Mouse (Mus musculus) forebrain, embryonic 14.5 days (tissue): ENCODE results near the gene Pf4. TPM values are rescaled to one million over a fixed set of nuclear protein-coding genes. Genes with fewer than 3 reads are reported as not detected.

Source experiments
- ATAC-seq: fragments of 200-750 bp; cut with Nextera tagmentation; 2 replicates; pipeline ENCODE4 v1.8.0; 2017; ENCODE audit warnings: mild to moderate bottlenecking, moderate library complexity
- DNase-seq: peaks from one replicate; pipeline ENCODE4 v3.0.0-alpha.2; 2015; ENCODE audit warnings: low spot score
- H3K27ac ChIP-seq: fragments of 300-500 bp; sonication (generic); 2 replicates; pipeline ENCODE4 v1.5.1; 2014; ENCODE audit warnings: low read depth, mild to moderate bottlenecking, control low read depth, low read length, moderate library complexity
- H3K27me3 ChIP-seq: fragments of 300-500 bp; sonication (generic); replicated peaks from 2 replicates; pipeline ENCODE4 v1.6.1; 2014; ENCODE audit warnings: low read length, control low read depth, mixed read lengths; ENCODE audit not compliant: control insufficient read depth, insufficient read depth
- H3K36me3 ChIP-seq: fragments of 300-500 bp; sonication (generic); 2 replicates; pipeline ENCODE4 v1.6.1; 2014; ENCODE audit warnings: low read length, control low read depth; ENCODE audit not compliant: control insufficient read depth, insufficient read depth
- H3K4me1 ChIP-seq: fragments of 300-500 bp; sonication (generic); 2 replicates; pipeline ENCODE4 v1.6.1; 2014; ENCODE audit warnings: antibody characterized with exemption, low read length, control low read depth; ENCODE audit not compliant: control insufficient read depth, insufficient read depth
- H3K4me2 ChIP-seq: fragments of 300-500 bp; sonication (generic); 2 replicates; pipeline ENCODE4 v1.6.1; 2014; ENCODE audit warnings: mild to moderate bottlenecking, control low read depth, low read length
- H3K4me3 ChIP-seq: fragments of 300-500 bp; sonication (generic); 2 replicates; pipeline ENCODE4 v1.5.1; 2014; ENCODE audit warnings: low read depth, low read length, control low read depth
- H3K9ac ChIP-seq: fragments of 300-500 bp; sonication (generic); 2 replicates; pipeline ENCODE4 v1.6.1; 2014; ENCODE audit warnings: mild to moderate bottlenecking, low read length, control low read depth, moderate library complexity
- H3K9me3 ChIP-seq: fragments of 300-500 bp; sonication (generic); replicated peaks from 2 replicates; pipeline ENCODE4 v1.6.1; 2016; ENCODE audit warnings: low read length, control low read depth, mixed read lengths; ENCODE audit not compliant: control insufficient read depth
- WGBS: fragments of 180-500 bp; shearing (Covaris S2); extraction: QIAGEN DNeasy Blood & Tissue Kit; methylation state at CpG from one replicate; pipeline ENCODE4 v1.1.7; 2014; 5-methylcytosine and 5-hydroxymethylcytosine counted together
- polyA plus RNA-seq: library from polyadenylated mRNA; unstranded; fragments of >200 nt; fragmentation: Nextera tagmentation; extraction: Ambion mirVana; gene quantifications from 2 replicates; pipeline ENCODE4 v1.2.1, GENCODE M21; 2014

Gene Pf4
- 41.7 and 49.1 TPM in 2 replicates for polyA plus RNA-seq

DNA sequence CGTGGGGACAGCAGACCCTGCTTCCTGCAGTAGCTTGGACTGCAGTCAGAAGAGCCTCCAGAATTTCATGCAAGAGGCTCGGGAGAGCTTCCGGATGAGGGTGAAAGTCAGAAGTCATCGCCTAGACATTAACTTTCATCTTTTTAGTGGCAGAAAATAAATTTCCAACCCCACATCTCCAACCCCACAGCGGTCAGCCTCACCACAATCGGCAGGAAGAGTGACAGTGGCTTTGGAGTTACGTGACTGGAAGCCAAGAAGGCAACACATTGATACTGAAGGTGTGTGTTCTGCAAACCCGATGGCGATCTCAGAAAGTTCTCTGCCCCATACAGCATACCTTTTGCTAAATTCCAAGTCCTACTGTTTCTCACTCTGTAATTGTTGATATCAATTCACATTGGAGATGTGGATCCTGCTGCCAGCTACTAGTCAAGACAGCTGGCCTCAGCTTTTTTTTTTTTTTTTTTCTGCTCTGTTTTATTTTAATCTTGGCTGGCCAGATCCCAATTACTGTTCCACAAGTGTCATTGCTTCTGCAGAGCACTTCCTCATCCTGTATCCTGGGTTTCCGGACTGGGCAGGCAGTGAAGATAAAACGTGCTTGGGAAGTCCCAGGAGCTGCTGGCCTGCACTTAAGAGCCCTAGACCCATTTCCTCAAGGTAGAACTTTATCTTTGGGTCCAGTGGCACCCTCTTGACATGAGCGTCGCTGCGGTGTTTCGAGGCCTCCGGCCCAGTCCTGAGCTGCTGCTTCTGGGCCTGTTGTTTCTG is at the start of gene Pf4:
Gene Pf4 (plus strand): TSS at position 556 of the 774 bp plus-strand sequence.
- ATAC-seq (no peak), DNase-seq (no peak)
- H3K27ac ChIP-seq: no peak within 1 kb of the TSS
- no peaks in the 10 kb centered on the region for H3K36me3 ChIP-seq
- no peaks in the 10 kb centered on the region for H3K4me1 ChIP-seq
- no peaks in the 10 kb centered on the region for H3K27me3 ChIP-seq
- no peaks in the 10 kb centered on the region for H3K9me3 ChIP-seq
- H3K9ac ChIP-seq: no peak within 1 kb of the TSS
- H3K4me2 ChIP-seq: no peak within 1 kb of the TSS
- WGBS: 90% methylated on average over 16 of the region's 16 CpGs
- no peak within 1 kb of the TSS for H3K4me3 ChIP-seq

DNA sequence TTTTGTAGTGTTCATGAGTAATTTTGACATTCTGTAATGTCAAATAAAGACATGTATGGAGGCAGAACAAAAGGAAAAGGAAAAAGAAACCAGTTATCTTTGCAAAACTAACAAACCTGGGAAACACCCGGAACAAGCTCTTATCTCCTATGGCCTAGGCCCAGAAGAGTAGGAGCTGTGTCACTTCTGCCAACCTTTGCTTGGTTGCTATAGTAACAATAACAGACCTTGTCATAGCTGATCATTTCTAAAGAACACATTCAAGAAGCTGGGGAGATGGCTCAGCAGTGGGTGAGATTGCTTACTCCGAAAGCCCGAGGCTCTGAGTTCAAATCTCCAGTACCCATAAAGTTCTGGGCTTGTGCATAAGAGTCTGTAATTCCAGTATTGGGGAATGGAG is 49.6 kb upstream of the Pf4 start:
- Histone ChIP-seq H3K27me3 (no peaks in the 10 kb centered on the region), H3K9ac (no peak overlapping the region), H3K27ac (no peak overlapping the region), H3K4me2 (no peak overlapping the region), H3K36me3 (no peaks in the 10 kb centered on the region), H3K4me3 (no peak overlapping the region), H3K4me1 (no peaks in the 10 kb centered on the region), H3K9me3 (no peaks in the 10 kb centered on the region)
- DNase-seq (no peak), ATAC-seq (no peak)
- 91% methylated on average over 3 of the region's 3 CpGs for WGBS

DNA sequence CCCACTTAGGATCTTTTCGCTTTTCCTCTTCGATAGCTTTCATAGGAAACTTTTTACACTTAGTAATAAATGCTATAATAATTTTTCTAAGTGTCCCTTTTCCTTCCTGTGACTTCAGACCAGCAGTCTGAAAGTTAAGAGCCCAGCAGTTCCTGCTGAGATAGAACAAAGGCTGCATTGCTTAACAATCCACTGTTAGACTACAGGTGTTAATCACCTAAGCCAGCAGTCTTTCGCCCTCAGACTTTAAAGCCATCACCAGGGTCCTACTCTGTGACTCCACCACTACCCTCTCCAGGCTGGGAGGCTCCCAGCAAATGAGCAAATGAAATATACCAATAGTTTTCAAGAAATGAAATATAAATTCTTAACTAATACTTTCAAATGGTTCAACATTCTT is 44.0 kb upstream of the Pf4 start:
- Histone ChIP-seq H3K4me2 (no peak overlapping the region), H3K27ac (no peak overlapping the region), H3K4me3 (no peak overlapping the region), H3K27me3 (no peaks in the 10 kb centered on the region), H3K9ac (no peak overlapping the region), H3K4me1 (no peaks in the 10 kb centered on the region), H3K36me3 (no peaks in the 10 kb centered on the region), H3K9me3 (no peaks in the 10 kb centered on the region)
- WGBS: 79% methylated on average over 3 of the region's 3 CpGs
- DNase-seq: no peak
- ATAC-seq: no peak

DNA sequence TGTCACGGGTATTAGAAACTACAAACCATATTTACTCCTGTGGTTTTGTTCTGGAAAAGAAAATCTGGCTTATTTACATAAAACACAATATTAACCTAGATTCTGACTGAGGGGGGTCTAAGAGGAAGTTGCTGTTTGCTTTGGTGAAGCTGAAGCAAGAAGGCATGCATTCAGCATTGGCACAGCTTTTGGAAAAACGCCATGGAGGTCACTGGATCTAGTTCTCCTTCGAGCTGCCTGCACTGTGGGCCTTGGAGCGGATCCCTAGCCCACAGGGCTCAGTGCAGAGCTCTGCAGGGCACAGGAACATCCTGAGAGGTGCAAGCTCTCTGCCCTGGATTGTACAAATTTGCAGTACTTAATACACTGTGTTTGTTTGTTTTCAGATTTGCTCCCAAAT is 40.8 kb upstream of the Pf4 start:
- Histone ChIP-seq H3K9me3 (no peaks in the 10 kb centered on the region), H3K4me1 (no peaks in the 10 kb centered on the region), H3K27me3 (no peaks in the 10 kb centered on the region), H3K36me3 (no peaks in the 10 kb centered on the region), H3K9ac (no peak overlapping the region), H3K4me3 (no peak overlapping the region), H3K4me2 (no peak overlapping the region), H3K27ac (no peak overlapping the region)
- WGBS: 80% methylated on average over 4 of the region's 4 CpGs
- ATAC-seq: no peak
- no peak for DNase-seq

DNA sequence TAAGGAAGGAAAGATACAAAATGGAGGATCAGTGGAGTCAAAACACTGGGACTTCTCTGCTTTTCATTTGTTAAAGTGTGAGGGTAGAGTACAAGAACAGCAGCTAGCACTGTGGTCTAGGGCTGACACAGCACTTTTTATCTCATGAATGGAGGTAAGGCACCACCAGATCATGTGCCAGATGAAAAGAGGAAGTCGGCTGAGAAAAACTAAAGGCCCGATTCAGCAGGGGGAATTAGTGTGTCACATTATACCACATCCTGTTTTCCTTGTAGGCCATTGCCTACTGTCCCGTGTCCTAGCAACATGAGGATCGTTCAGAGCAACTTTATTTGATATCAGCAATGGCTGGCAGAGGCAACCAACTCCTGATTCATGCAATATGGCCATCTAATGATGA is 30.2 kb upstream of the Pf4 start:
- Histone ChIP-seq H3K36me3 (no peaks in the 10 kb centered on the region), H3K9ac (no peak overlapping the region), H3K4me3 (no peak overlapping the region), H3K27ac (no peak overlapping the region), H3K27me3 (no peaks in the 10 kb centered on the region), H3K9me3 (no peaks in the 10 kb centered on the region), H3K4me2 (no peak overlapping the region), H3K4me1 (no peaks in the 10 kb centered on the region)
- ATAC-seq (no peak), DNase-seq (no peak)
- 77% methylated on average over 4 of the region's 4 CpGs for WGBS

DNA sequence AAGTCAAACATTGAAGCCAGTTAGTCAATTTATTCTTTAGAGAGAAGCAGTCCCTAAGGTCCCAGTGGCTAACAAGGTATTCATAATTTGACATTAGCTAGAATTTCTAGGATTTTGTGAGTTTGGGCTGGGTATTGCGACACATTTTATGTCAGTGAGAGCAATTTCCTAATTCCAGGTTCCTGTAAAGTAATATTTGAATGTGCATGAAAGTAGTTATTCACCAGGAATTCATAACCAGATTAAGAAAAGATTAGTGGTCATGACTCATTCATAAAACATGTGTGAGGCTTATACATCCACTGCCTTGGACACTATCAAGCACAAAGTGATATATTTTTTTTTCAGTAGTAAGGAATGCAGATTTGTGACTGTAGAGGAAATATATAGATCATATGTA is 18.3 kb upstream of the Pf4 start:
- H3K27ac ChIP-seq: no peak overlapping the region
- DNase-seq: no peak
- ATAC-seq: no peak
- H3K9me3 ChIP-seq: no peaks in the 10 kb centered on the region
- no peak overlapping the region for H3K4me3 ChIP-seq
- WGBS: 93% methylated on average over 1 of the region's 1 CpGs
- H3K4me2 ChIP-seq: no peak overlapping the region
- peaks cover 6% of the 10 kb centered on the region; the same call in 1 of the 2 replicates for H3K4me1 ChIP-seq
- no peak overlapping the region for H3K9ac ChIP-seq
- H3K36me3 ChIP-seq: no peaks in the 10 kb centered on the region
- H3K27me3 ChIP-seq: peaks cover 2% of the 10 kb centered on the region; the same call in 1 of the 2 replicates

DNA sequence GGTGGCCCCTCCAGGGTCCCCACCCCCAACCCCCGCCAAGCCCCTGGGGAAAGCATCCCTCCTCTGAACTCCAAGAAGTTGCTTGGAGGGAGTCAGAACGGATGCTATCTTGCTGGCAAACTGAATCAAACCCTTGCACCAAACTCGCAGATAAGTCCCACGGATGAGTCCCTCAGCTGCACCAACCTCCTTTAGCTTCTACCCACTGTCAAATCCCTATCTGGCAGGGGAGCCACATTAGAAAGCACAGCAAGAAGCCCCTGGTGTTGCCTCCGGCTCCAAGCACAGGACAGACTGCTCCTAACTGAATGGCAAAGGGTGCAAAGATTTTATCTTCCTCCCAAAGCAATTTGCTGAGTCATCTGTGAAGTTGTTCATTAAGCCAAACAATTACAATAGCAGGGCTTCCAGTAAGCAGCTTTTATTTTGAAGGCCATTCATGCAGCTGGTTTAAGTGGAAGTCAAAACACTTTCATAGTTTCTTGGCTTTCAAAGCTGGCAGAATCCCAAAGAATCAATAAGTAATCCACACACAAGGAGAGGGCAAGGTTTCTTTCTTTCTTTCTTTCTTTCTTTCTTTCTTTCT is 14.1 kb upstream of the Pf4 start:
- no peak overlapping the region for H3K27ac ChIP-seq
- no peaks in the 10 kb centered on the region for H3K9me3 ChIP-seq
- peaks cover 12% of the 10 kb centered on the region; the same call in 1 of the 2 replicates for H3K27me3 ChIP-seq
- peaks cover 8% of the 10 kb centered on the region; the same call in 1 of the 2 replicates for H3K4me1 ChIP-seq
- no peak overlapping the region for H3K9ac ChIP-seq
- H3K4me3 ChIP-seq: no peak overlapping the region
- no peak overlapping the region for H3K4me2 ChIP-seq
- ATAC-seq (no peak), DNase-seq (peak; percentile 50)
- H3K36me3 ChIP-seq: no peaks in the 10 kb centered on the region
- WGBS: 31% methylated on average over 5 of the region's 5 CpGs

DNA sequence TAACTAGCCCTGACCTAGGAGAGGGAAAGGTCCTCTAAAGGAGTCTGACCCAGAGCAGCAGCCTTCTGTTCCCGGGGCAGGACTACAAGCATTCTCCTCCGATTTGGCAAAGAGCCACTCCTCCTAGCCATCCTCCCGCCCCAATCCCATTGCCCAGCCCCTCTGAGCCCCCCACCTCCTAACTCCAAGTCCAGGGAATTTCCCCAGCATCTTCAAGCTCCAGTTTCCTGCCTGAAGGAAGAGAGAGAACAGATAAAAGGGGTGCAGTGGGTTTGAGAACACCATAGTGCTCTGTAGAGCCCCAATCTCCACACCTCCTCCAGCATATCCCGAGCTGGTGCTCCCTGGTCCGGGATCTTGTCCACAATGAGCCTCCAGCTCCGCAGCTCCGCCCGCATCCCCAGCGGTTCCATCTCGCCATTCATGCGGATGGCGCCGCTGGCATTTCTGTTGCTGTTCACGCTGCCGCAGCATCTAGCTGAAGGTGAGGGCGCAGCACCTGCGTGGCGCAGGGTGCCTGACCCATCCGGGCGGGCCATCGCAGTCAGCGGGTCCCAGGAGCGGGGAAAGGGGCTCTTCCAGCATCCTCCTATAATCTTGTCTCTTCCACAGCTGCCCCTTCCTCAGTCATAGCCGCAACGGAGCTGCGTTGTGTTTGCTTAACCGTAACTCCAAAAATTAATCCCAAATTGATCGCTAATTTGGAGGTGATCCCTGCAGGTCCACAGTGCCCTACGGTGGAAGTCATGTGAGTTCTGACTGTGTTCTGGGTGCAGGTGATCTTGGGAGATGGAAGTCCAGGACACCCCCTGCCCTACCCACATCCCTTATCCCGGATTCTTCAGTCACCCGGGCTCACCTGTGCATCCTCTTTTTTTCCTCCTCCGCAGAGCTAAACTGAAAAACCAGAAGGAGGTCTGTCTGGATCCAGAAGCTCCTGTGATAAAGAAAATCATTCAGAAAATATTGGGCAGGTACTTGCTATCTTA is 12.9 kb upstream of the Pf4 start, which contains the start of gene Cxcl5:
Gene Cxcl5 (plus strand): TSS at position 284 of the 989 bp plus-strand sequence.
- peaks cover 8% of the 10 kb centered on the region; the same call in 1 of the 2 replicates for H3K4me1 ChIP-seq
- peak; percentile 69 for ATAC-seq
- H3K36me3 ChIP-seq: no peaks in the 10 kb centered on the region
- H3K4me2 ChIP-seq: peak within 1 kb of the TSS; percentile 68
- peak within 1 kb of the TSS; percentile 34 for H3K4me3 ChIP-seq
- H3K9ac ChIP-seq: peak within 1 kb of the TSS; percentile 67
- 3% methylated on average over 32 of the region's 32 CpGs for WGBS
- peaks cover 12% of the 10 kb centered on the region; the same call in 1 of the 2 replicates for H3K27me3 ChIP-seq
- no peak within 1 kb of the TSS for H3K27ac ChIP-seq
- peak; percentile 45 for DNase-seq
- no peaks in the 10 kb centered on the region for H3K9me3 ChIP-seq
